Mouse (Mus musculus) liver, embryonic 13.5 days (tissue): ENCODE data around the gene Schip1. TPM values are rescaled to one million over a fixed set of nuclear protein-coding genes. Genes with fewer than 3 reads are reported as not detected.

ENCODE experiments used
- ATAC-seq: fragments of 200-750 bp; cut with Nextera tagmentation; 2 replicates; pipeline ENCODE4 v1.8.0; 2017; ENCODE audit warnings: low read depth, mild to moderate bottlenecking, moderate number of reproducible peaks, moderate library complexity
- DNase-seq: peaks from one replicate; pipeline ENCODE4 v3.0.0; 2022
- H3K27ac ChIP-seq: fragments of 300-500 bp; sonication (generic); 2 replicates; pipeline ENCODE4 v1.5.1; 2015; ENCODE audit warnings: moderate library complexity, mild to moderate bottlenecking, inconsistent platforms
- H3K27me3 ChIP-seq: fragments of 300-500 bp; sonication (generic); 2 replicates; pipeline ENCODE4 v1.6.1; 2015; ENCODE audit warnings: mild to moderate bottlenecking, inconsistent platforms
- H3K36me3 ChIP-seq: fragments of 300-500 bp; sonication (generic); 2 replicates; pipeline ENCODE4 v1.6.1; 2015; ENCODE audit warnings: mild to moderate bottlenecking, inconsistent platforms
- H3K4me1 ChIP-seq: fragments of 300-500 bp; sonication (generic); replicated peaks from 2 replicates; pipeline ENCODE4 v1.6.1; 2015; ENCODE audit warnings: inconsistent platforms
- H3K4me2 ChIP-seq: fragments of 300-500 bp; sonication (generic); 2 replicates; pipeline ENCODE4 v1.6.1; 2015; ENCODE audit warnings: inconsistent platforms, mild to moderate bottlenecking, moderate library complexity
- H3K4me3 ChIP-seq: fragments of 300-500 bp; sonication (generic); replicated peaks from 2 replicates; pipeline ENCODE4 v1.5.1; 2015; ENCODE audit warnings: mild to moderate bottlenecking, inconsistent platforms
- H3K9ac ChIP-seq: fragments of 300-500 bp; sonication (generic); 2 replicates; pipeline ENCODE4 v1.6.1; 2015; ENCODE audit warnings: mild to moderate bottlenecking, inconsistent platforms
- H3K9me3 ChIP-seq: fragments of 300-500 bp; sonication (generic); replicated peaks from 2 replicates; pipeline ENCODE4 v1.6.1; 2016; ENCODE audit warnings: inconsistent platforms
- WGBS: fragments of 180-500 bp; shearing (Covaris S2); methylation state at CpG from one replicate; pipeline ENCODE4 v1.1.7; 2015; ENCODE audit not compliant: insufficient replicate concordance; 5-methylcytosine and 5-hydroxymethylcytosine counted together
- polyA plus RNA-seq: library from polyadenylated mRNA; unstranded; fragments of >200 nt; fragmentation: Nextera tagmentation; extraction: Ambion mirVana; gene quantifications from 2 replicates; pipeline ENCODE4 v1.2.1, GENCODE M21; 2015

Schip1 gene
- polyA plus RNA-seq, 1 experiment from 2014 or later, result 2.9 TPM

GRCm38 (mm10) chr3:68393578-68393977 lies 329.0 kb downstream of the Schip1 start:
- 55% methylated on average over 2 of the region's 2 CpGs for WGBS

GRCm38 (mm10) chr3:68398691-68399090 lies 334.1 kb downstream of the Schip1 start:
- H3K27ac ChIP-seq, result no peak overlapping the region
- DNase-seq (no peak), ATAC-seq (no peak)
- H3K4me1 ChIP-seq, result no peaks in the 10 kb centered on the region
- no peak overlapping the region for H3K4me2 ChIP-seq
- no peaks in the 10 kb centered on the region for H3K36me3 ChIP-seq
- 63% methylated on average over 3 of the region's 3 CpGs for WGBS
- no peak overlapping the region for H3K9ac ChIP-seq
- no peaks in the 10 kb centered on the region for H3K9me3 ChIP-seq
- no peak overlapping the region for H3K4me3 ChIP-seq
- H3K27me3 ChIP-seq, result no peaks in the 10 kb centered on the region

More at GRCm38 (mm10) chr3:68393578-68393977, 329.0 kb downstream of the Schip1 start:
- DNase-seq, result no peak
- Histone ChIP-seq H3K27me3 (no peaks in the 10 kb centered on the region), H3K36me3 (no peaks in the 10 kb centered on the region), H3K4me3 (no peak overlapping the region), H3K9ac (no peak overlapping the region), H3K9me3 (no peaks in the 10 kb centered on the region), H3K27ac (no peak overlapping the region), H3K4me1 (no peaks in the 10 kb centered on the region), H3K4me2 (no peak overlapping the region)
- ATAC-seq, result no peak

GRCm38 (mm10) chr3:68400121-68400520 lies 335.5 kb downstream of the Schip1 start:
- no peaks in the 10 kb centered on the region for H3K9me3 ChIP-seq
- no peak for DNase-seq
- no peak overlapping the region for H3K27ac ChIP-seq
- 62% methylated on average over 7 of the region's 7 CpGs for WGBS
- no peak overlapping the region for H3K4me3 ChIP-seq
- no peak overlapping the region for H3K4me2 ChIP-seq
- H3K4me1 ChIP-seq, result no peaks in the 10 kb centered on the region
- ATAC-seq, result no peak
- no peaks in the 10 kb centered on the region for H3K36me3 ChIP-seq
- no peak overlapping the region for H3K9ac ChIP-seq
- no peaks in the 10 kb centered on the region for H3K27me3 ChIP-seq

- no peak for DNase-seq
- H3K9ac ChIP-seq, result no peak overlapping the region
- no peak overlapping the region for H3K4me2 ChIP-seq
- no peaks in the 10 kb centered on the region for H3K36me3 ChIP-seq
- no peak overlapping the region for H3K4me3 ChIP-seq
- H3K9me3 ChIP-seq, result no peaks in the 10 kb centered on the region
- no peak for ATAC-seq
- no peaks in the 10 kb centered on the region for H3K4me1 ChIP-seq
- WGBS, result 65% methylated on average over 4 of the region's 4 CpGs
- no peak overlapping the region for H3K27ac ChIP-seq
- H3K27me3 ChIP-seq, result no peaks in the 10 kb centered on the region
Measured at GRCm38 (mm10) chr3:68403343-68403742, 338.7 kb downstream of the Schip1 start.

GRCm38 (mm10) chr3:68403783-68404217 lies 339.2 kb downstream of the Schip1 start:
- 50% methylated on average over 2 of the region's 2 CpGs for WGBS
- H3K9ac ChIP-seq, result no peak overlapping the region
- H3K4me3 ChIP-seq, result no peak overlapping the region
- ATAC-seq (no peak), DNase-seq (no peak)
- no peaks in the 10 kb centered on the region for H3K4me1 ChIP-seq
- no peaks in the 10 kb centered on the region for H3K36me3 ChIP-seq
- no peak overlapping the region for H3K27ac ChIP-seq
- no peaks in the 10 kb centered on the region for H3K27me3 ChIP-seq
- no peak overlapping the region for H3K4me2 ChIP-seq
- no peaks in the 10 kb centered on the region for H3K9me3 ChIP-seq

- DNase-seq, result no peak
- ATAC-seq, result no peak
- no peaks in the 10 kb centered on the region for H3K36me3 ChIP-seq
- no peak overlapping the region for H3K27ac ChIP-seq
- no peaks in the 10 kb centered on the region for H3K4me1 ChIP-seq
- no peaks in the 10 kb centered on the region for H3K9me3 ChIP-seq
- no peak overlapping the region for H3K9ac ChIP-seq
- no peak overlapping the region for H3K4me3 ChIP-seq
- no peak overlapping the region for H3K4me2 ChIP-seq
- no peaks in the 10 kb centered on the region for H3K27me3 ChIP-seq
- WGBS, result 66% methylated on average over 5 of the region's 5 CpGs
Measured at GRCm38 (mm10) chr3:68405724-68406123, 341.1 kb downstream of the Schip1 start.

- DNase-seq, result no peak
Measured at GRCm38 (mm10) chr3:68412262-68412661, 347.7 kb downstream of the Schip1 start.

GRCm38 (mm10) chr3:68419792-68420191 lies 355.2 kb downstream of the Schip1 start:
- Histone ChIP-seq H3K36me3 (no peaks in the 10 kb centered on the region), H3K27me3 (no peaks in the 10 kb centered on the region), H3K4me2 (no peak overlapping the region), H3K4me3 (no peak overlapping the region), H3K27ac (no peak overlapping the region), H3K4me1 (no peaks in the 10 kb centered on the region), H3K9me3 (no peaks in the 10 kb centered on the region), H3K9ac (no peak overlapping the region)
- ATAC-seq (no peak), DNase-seq (no peak)
- WGBS, result 73% methylated on average over 4 of the region's 4 CpGs

More at GRCm38 (mm10) chr3:68412262-68412661, 347.7 kb downstream of the Schip1 start:
- WGBS, result 41% methylated on average over 3 of the region's 3 CpGs
- no peak overlapping the region for H3K4me3 ChIP-seq
- no peak overlapping the region for H3K9ac ChIP-seq
- no peaks in the 10 kb centered on the region for H3K36me3 ChIP-seq
- H3K27ac ChIP-seq, result no peak overlapping the region
- H3K4me2 ChIP-seq, result no peak overlapping the region
- H3K9me3 ChIP-seq, result no peaks in the 10 kb centered on the region
- no peak for ATAC-seq
- no peaks in the 10 kb centered on the region for H3K27me3 ChIP-seq
- no peaks in the 10 kb centered on the region for H3K4me1 ChIP-seq

- Histone ChIP-seq H3K27ac (no peak overlapping the region), H3K9me3 (no peaks in the 10 kb centered on the region), H3K4me2 (no peak overlapping the region), H3K4me1 (no peaks in the 10 kb centered on the region), H3K36me3 (no peaks in the 10 kb centered on the region), H3K27me3 (no peaks in the 10 kb centered on the region), H3K9ac (no peak overlapping the region), H3K4me3 (no peak overlapping the region)
- no peak for DNase-seq
- 55% methylated on average over 2 of the region's 2 CpGs for WGBS
- no peak for ATAC-seq
Measured at GRCm38 (mm10) chr3:68420927-68421326, 356.3 kb downstream of the Schip1 start.

- Histone ChIP-seq H3K4me1 (no peaks in the 10 kb centered on the region), H3K9me3 (no peaks in the 10 kb centered on the region), H3K4me3 (no peak overlapping the region), H3K9ac (no peak overlapping the region), H3K27ac (no peak overlapping the region), H3K27me3 (no peaks in the 10 kb centered on the region), H3K4me2 (no peak overlapping the region), H3K36me3 (no peaks in the 10 kb centered on the region)
- no peak for DNase-seq
- WGBS, result 58% methylated on average over 2 of the region's 2 CpGs
- ATAC-seq, result no peak
Measured at GRCm38 (mm10) chr3:68421849-68422248, 357.2 kb downstream of the Schip1 start.

- no peaks in the 10 kb centered on the region for H3K27me3 ChIP-seq
- H3K4me2 ChIP-seq, result no peak overlapping the region
- H3K27ac ChIP-seq, result no peak overlapping the region
- no peak overlapping the region for H3K4me3 ChIP-seq
- no peaks in the 10 kb centered on the region for H3K4me1 ChIP-seq
- no peaks in the 10 kb centered on the region for H3K9me3 ChIP-seq
- H3K9ac ChIP-seq, result no peak overlapping the region
- no peak for DNase-seq
- ATAC-seq, result no peak
- H3K36me3 ChIP-seq, result no peaks in the 10 kb centered on the region
- 73% methylated on average over 5 of the region's 5 CpGs for WGBS
Measured at GRCm38 (mm10) chr3:68428081-68428480, 363.5 kb downstream of the Schip1 start.

GRCm38 (mm10) chr3:68434435-68434834 lies 369.8 kb downstream of the Schip1 start:
- Histone ChIP-seq H3K4me2 (no peak overlapping the region), H3K4me3 (no peak overlapping the region), H3K4me1 (no peaks in the 10 kb centered on the region), H3K9ac (no peak overlapping the region), H3K36me3 (no peaks in the 10 kb centered on the region), H3K27ac (no peak overlapping the region), H3K9me3 (no peaks in the 10 kb centered on the region), H3K27me3 (no peaks in the 10 kb centered on the region)
- 66% methylated on average over 7 of the region's 7 CpGs for WGBS
- no peak for ATAC-seq
- no peak for DNase-seq
